Mouse (Mus musculus) neural tube, postnatal 0 days (tissue): ENCODE data around the gene Dnase2b. TPM values are rescaled to one million over a fixed set of nuclear protein-coding genes. Genes with fewer than 3 reads are reported as not detected.

Experiments used
- polyA plus RNA-seq: library from polyadenylated mRNA; unstranded; fragments of >200 nt; fragmentation: Nextera tagmentation; extraction: Ambion mirVana; gene quantifications from 2 replicates; pipeline ENCODE4 v1.2.1, GENCODE M21; 2015

Dnase2b gene
- not detected in 2 replicates for polyA plus RNA-seq

DNA sequence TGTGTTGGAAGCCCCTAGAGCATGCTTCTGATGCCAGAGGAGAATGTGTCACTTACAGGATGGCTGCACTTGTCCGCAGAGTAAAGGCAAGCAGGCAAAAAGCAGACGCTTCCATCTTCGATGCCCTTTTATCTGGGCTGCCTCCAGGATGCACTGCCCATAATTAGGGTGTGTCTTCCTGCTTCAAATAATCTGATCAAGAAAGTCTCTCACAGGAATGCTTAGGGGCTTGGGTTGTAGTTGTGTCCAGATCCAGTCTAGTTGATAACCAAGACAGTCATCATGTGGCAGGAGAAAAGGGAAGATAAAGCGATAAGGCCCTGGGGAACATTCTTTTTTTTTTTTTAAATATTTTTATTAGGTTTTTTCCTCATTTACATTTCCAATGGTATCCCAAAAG is at the start of gene Dnase2b:
TSS of gene Dnase2b (minus strand) at position 101 of the 400 bp plus-strand sequence.

GRCm38 (mm10) chr3:146651217-146651616 is 35.8 kb upstream of the Dnase2b start, which contains the start of gene 4930503B20Rik:
Gene 4930503B20Rik, minus strand, starts transcription at chr3:146651317.

DNA sequence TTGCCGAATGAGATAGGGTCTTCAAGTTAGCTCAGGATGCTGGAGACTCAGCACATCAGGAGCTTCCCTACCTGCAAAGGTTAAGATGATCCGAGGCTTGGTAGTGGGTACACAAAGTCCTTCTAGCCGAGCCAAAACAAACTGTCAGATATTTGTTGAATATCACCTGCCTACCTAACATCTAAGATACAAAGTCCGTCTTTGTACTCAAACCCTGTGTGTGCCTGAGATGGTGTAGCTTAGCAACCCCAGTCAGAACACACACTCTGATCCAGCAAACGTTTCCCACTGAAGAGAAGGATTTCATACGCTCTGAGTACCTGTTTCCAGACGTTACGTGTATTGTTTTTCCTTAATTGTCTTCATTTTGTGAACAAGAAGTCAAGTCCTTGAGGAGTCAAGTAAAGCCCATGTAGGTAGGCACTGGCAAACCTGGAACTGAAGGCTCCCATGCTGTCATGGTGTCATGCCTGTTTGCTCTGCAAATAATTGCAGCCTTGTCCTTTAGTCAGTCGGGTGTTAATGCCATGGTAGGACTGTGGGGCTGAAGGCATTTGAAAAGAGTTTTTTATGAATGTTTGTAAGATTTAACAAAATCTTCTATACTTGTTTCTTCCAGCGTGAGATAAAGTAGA is 45.1 kb downstream of the Dnase2b start, which contains the start of gene Uox:
TSS of gene Uox (plus strand) at position 279 of the 635 bp plus-strand sequence.

Other genes with a start within 250 kb of the Dnase2b start
- gene Ssx2ip, start 211.0 kb downstream of the Dnase2b start, polyA plus RNA-seq = 25.4 and 27.0 TPM in 2 replicates
- gene Ctbs, start 165.8 kb downstream of the Dnase2b start, polyA plus RNA-seq = 5.9 and 6.0 TPM in 2 replicates
- 3.4 and 4.7 TPM in 2 replicates for gene Spata1, start 115.8 kb downstream of the Dnase2b start, polyA plus RNA-seq
- gene Gng5, start 115.8 kb downstream of the Dnase2b start, polyA plus RNA-seq = 343 and 414 TPM in 2 replicates
- gene Rpf1, start 94.2 kb downstream of the Dnase2b start, polyA plus RNA-seq = 27.9 and 28.6 TPM in 2 replicates
- 0.12 and 0.60 TPM in 2 replicates for gene Uox, start 45.2 kb downstream of the Dnase2b start, polyA plus RNA-seq
- gene 4930503B20Rik, start 35.7 kb upstream of the Dnase2b start, polyA plus RNA-seq = 0.46 TPM in 1 of 2 replicates, not detected in the other
- gene Samd13, start 70.0 kb upstream of the Dnase2b start, polyA plus RNA-seq = 0.43 and 0.54 TPM in 2 replicates
- 171 and 177 TPM in 2 replicates for gene Prkacb, start 197.4 kb upstream of the Dnase2b start, polyA plus RNA-seq
- gene Ttll7, start 236.8 kb upstream of the Dnase2b start, polyA plus RNA-seq = 10.6 and 14.1 TPM in 2 replicates